Mouse (Mus musculus) kidney, embryonic 15.5 days (tissue): ENCODE measurements around the gene Gm5795. TPM values are rescaled to one million over a fixed set of nuclear protein-coding genes. Genes with fewer than 3 reads are reported as not detected.
"Not testable (repeated sequence)": the region's sequence is repeated elsewhere in the genome, so short reads cannot be mapped to it uniquely, and the experiment has no call there.

Experiments used
- ATAC-seq: fragments of 200-750 bp; cut with Nextera tagmentation; replicated peaks from 2 replicates; pipeline ENCODE4 v1.8.0; 2017; ENCODE audit warnings: moderate TSS enrichment; ENCODE audit not compliant: low FRiP score
- H3K27ac ChIP-seq: fragments of 300-500 bp; sonication (generic); 2 replicates; pipeline ENCODE4 v1.5.1; 2015; ENCODE audit warnings: mild to moderate bottlenecking, inconsistent platforms
- H3K27me3 ChIP-seq: fragments of 300-500 bp; sonication (generic); 2 replicates; pipeline ENCODE4 v1.6.1; 2015; ENCODE audit warnings: inconsistent platforms
- H3K36me3 ChIP-seq: fragments of 300-500 bp; sonication (generic); 2 replicates; pipeline ENCODE4 v1.6.1; 2015; ENCODE audit warnings: inconsistent platforms
- H3K4me1 ChIP-seq: fragments of 300-500 bp; sonication (generic); 2 replicates; pipeline ENCODE4 v1.6.1; 2015; ENCODE audit warnings: inconsistent platforms
- H3K4me2 ChIP-seq: fragments of 300-500 bp; sonication (generic); 2 replicates; pipeline ENCODE4 v1.6.1; 2015; ENCODE audit warnings: moderate library complexity, mild to moderate bottlenecking, inconsistent platforms
- H3K4me3 ChIP-seq: fragments of 300-500 bp; sonication (generic); replicated peaks from 2 replicates; pipeline ENCODE4 v1.5.1; 2015; ENCODE audit warnings: mild to moderate bottlenecking, inconsistent platforms
- H3K9ac ChIP-seq: fragments of 300-500 bp; sonication (generic); 2 replicates; pipeline ENCODE4 v1.6.1; 2015; ENCODE audit warnings: mild to moderate bottlenecking, inconsistent platforms
- H3K9me3 ChIP-seq: fragments of 300-500 bp; sonication (generic); replicated peaks from 2 replicates; pipeline ENCODE4 v1.6.1; 2016; ENCODE audit warnings: inconsistent platforms
- WGBS: fragments of 180-500 bp; shearing (Covaris S2); methylation state at CpG from one replicate; pipeline ENCODE4 v1.1.7; 2015; ENCODE audit warnings: mixed read lengths; 5-methylcytosine and 5-hydroxymethylcytosine counted together
- polyA plus RNA-seq: library from polyadenylated mRNA; unstranded; fragments of >200 nt; fragmentation: Nextera tagmentation; extraction: Ambion mirVana; gene quantifications from 2 replicates; pipeline ENCODE4 v1.2.1, GENCODE M21; 2015

Gene Gm5795
- not detected in 2 replicates for polyA plus RNA-seq

GRCm38 (mm10) chr14:3187955-3188354 is at the start of gene Gm5795:
TSS of gene Gm5795 (plus strand) at chr14:3188255.
- ATAC-seq, H3K9ac ChIP-seq, H3K4me1 ChIP-seq, H3K36me3 ChIP-seq, H3K27me3 ChIP-seq, H3K9me3 ChIP-seq, H3K4me2 ChIP-seq, H3K4me3 ChIP-seq, H3K27ac ChIP-seq: not testable (repeated sequence)
- no CpG with 5 or more reads among the region's 2 CpGs for WGBS

DNA sequence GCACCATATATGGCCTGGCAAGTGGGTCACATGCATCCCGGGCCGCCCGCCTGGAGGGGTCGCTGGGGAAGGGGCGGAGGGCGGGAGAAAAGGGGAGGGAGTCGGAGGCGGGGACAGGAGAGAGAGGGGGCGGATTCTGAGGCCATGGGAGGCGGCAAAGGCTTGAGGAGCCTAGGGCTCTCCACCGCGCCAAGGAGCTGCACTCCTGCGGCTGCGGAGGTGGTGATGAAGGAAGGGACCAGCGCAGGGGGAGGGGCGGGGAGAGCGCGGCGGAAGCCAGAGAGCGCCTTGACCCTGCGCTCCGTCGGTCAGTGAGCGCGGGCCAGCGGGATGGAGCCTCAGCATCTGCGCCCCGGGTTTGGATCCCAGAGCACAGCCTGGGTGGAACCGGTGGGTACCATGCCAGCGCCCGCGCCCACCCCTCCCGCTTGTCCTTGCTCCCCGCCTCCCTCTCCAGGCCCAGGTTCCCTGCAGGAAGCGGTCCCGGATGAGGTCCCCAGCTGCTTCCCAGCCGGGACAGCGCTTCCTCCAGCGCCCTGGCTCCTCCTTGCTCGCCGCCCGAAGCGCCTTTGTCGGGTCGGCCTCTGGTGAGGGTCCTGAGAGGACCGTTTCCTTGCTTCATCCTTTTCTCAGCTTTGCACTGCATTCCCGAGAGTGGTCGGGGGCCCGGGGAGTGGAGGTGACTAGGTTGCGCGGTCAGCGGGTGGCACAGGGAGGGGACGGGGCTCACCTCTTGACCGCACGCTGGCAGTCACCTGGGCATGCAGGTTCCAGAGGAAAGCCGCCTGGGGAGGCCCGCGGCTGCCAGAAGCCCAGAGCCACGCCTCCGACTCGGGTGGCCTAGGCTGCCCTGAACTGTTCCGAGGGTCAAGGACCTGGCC is 20.5 kb downstream of the Gm5795 start, which contains the start of gene D830030K20Rik:
TSS of gene D830030K20Rik (plus strand) at position 217 of the 881 bp plus-strand sequence.
- not testable (repeated sequence) for H3K36me3 ChIP-seq, H3K27ac ChIP-seq, H3K4me1 ChIP-seq, ATAC-seq, H3K9ac ChIP-seq, H3K27me3 ChIP-seq, H3K9me3 ChIP-seq
- under 1% methylated on average over 26 of the region's 62 CpGs for WGBS
- Histone ChIP-seq H3K4me2 (peak within 1 kb of the TSS; percentile 85), H3K4me3 (peak within 1 kb of the TSS; percentile 50)

DNA sequence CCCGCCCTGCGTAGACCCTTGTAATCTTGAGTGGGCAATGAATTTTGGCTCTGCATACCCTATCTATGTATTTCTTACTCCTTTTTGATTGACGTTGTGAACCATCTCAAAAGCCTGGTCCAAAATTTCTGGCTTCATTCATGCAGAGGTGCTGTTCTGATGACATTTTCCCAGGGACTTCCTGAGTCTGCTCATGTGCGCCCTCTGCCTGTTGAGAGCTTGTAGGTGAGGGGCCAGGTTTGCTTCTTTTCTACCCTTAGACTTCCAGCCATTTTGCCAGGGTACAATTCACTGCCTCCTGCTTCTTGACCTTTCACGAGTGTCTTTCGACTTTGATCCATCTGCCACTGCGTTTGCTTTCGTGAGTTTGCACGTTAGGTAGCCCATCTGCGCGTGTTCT is 21.3 kb downstream of the Gm5795 start:
- not testable (repeated sequence) for H3K4me2 ChIP-seq, H3K9me3 ChIP-seq, H3K36me3 ChIP-seq, H3K4me1 ChIP-seq, H3K4me3 ChIP-seq, H3K27me3 ChIP-seq, ATAC-seq, H3K27ac ChIP-seq, H3K9ac ChIP-seq
- WGBS, result 8% methylated on average over 10 of the region's 11 CpGs

Other genes with a start within 250 kb of the Gm5795 start
- not detected in 2 replicates for gene Gm2888, start 158.3 kb upstream of the Gm5795 start, polyA plus RNA-seq
- 1.2 and 2.2 TPM in 2 replicates for gene Gm2897, start 139.0 kb upstream of the Gm5795 start, polyA plus RNA-seq
- not detected in 2 replicates for gene Gm10340, start 54.3 kb upstream of the Gm5795 start, polyA plus RNA-seq
- gene D830030K20Rik, start 20.2 kb downstream of the Gm5795 start, polyA plus RNA-seq, result 4.8 and 5.5 TPM in 2 replicates
- not detected in 2 replicates for gene Gm2956, start 144.4 kb downstream of the Gm5795 start, polyA plus RNA-seq
- gene Gm10413, start 206.8 kb downstream of the Gm5795 start, polyA plus RNA-seq, result not detected in 2 replicates
- gene Gm10409, start 224.4 kb downstream of the Gm5795 start, polyA plus RNA-seq, result 0.63 and 0.66 TPM in 2 replicates
- gene Gm3005, start 239.8 kb downstream of the Gm5795 start, polyA plus RNA-seq, result 0.41 and 1.3 TPM in 2 replicates